Mouse (Mus musculus): ENCODE results near the gene Rsu1. TPM values are rescaled to one million over a fixed set of nuclear protein-coding genes. Genes with fewer than 3 reads are reported as not detected.

The Rsu1 gene
- polyA plus RNA-seq, 1 experiment from 2014 or later, result 122 TPM

GRCm38 (mm10) chr2:13234796-13235195 is 36.4 kb downstream of the Rsu1 start:
- H3K4me2 ChIP-seq (ENCODE audit: low read length), result no peak overlapping the region
- H3K4me3 ChIP-seq (ENCODE audit: low read depth, low read length), result no peak overlapping the region
- H3K27ac ChIP-seq (ENCODE audit: low read depth), result no peak overlapping the region
- no peaks in the 10 kb centered on the region for H3K9me3 ChIP-seq (ENCODE audit: control insufficient read depth, low read length)
- no peak for DNase-seq (ENCODE audit: low spot score)
- peaks cover 5% of the 10 kb centered on the region; the same call in 1 of the 2 replicates for H3K36me3 ChIP-seq (ENCODE audit: control insufficient read depth, insufficient read depth, low read length)
- no peaks in the 10 kb centered on the region for H3K4me1 ChIP-seq (replicated peaks; ENCODE audit: control insufficient read depth, insufficient read depth, low read length)
- 86% methylated on average over 10 of the region's 10 CpGs for WGBS
- no peak overlapping the region for H3K9ac ChIP-seq (ENCODE audit: low read length)
- no peaks in the 10 kb centered on the region for H3K27me3 ChIP-seq (replicated peaks; ENCODE audit: control insufficient read depth, insufficient read depth, low read length)
- ATAC-seq (replicated peaks; ENCODE audit: low FRiP score, low TSS enrichment, low read depth), result no peak

GRCm38 (mm10) chr2:13233902-13234301 is 37.3 kb downstream of the Rsu1 start:
- no peak overlapping the region for H3K27ac ChIP-seq (ENCODE audit: low read depth)
- H3K9ac ChIP-seq (ENCODE audit: low read length), result no peak overlapping the region
- H3K27me3 ChIP-seq (replicated peaks; ENCODE audit: control insufficient read depth, insufficient read depth, low read length), result no peaks in the 10 kb centered on the region
- H3K4me1 ChIP-seq (replicated peaks; ENCODE audit: control insufficient read depth, insufficient read depth, low read length), result no peaks in the 10 kb centered on the region
- H3K9me3 ChIP-seq (ENCODE audit: control insufficient read depth, low read length), result no peaks in the 10 kb centered on the region
- no peak overlapping the region for H3K4me3 ChIP-seq (ENCODE audit: low read depth, low read length)
- WGBS, result 40% methylated on average over 7 of the region's 7 CpGs
- no peaks in the 10 kb centered on the region; the same call in 1 of the 2 replicates for H3K36me3 ChIP-seq (ENCODE audit: control insufficient read depth, insufficient read depth, low read length)
- no peak for ATAC-seq (replicated peaks; ENCODE audit: low FRiP score, low TSS enrichment, low read depth)
- H3K4me2 ChIP-seq (ENCODE audit: low read length), result no peak overlapping the region
- DNase-seq (ENCODE audit: low spot score), result no peak

- ATAC-seq (replicated peaks; ENCODE audit: low FRiP score, low TSS enrichment, low read depth) (no peak), DNase-seq (ENCODE audit: low spot score) (no peak)
- no peak overlapping the region for H3K27ac ChIP-seq (ENCODE audit: low read depth)
- H3K27me3 ChIP-seq (replicated peaks; ENCODE audit: control insufficient read depth, insufficient read depth, low read length), result no peaks in the 10 kb centered on the region
- no peak overlapping the region for H3K9ac ChIP-seq (ENCODE audit: low read length)
- H3K9me3 ChIP-seq (ENCODE audit: control insufficient read depth, low read length), result no peaks in the 10 kb centered on the region
- no peaks in the 10 kb centered on the region for H3K4me1 ChIP-seq (replicated peaks; ENCODE audit: control insufficient read depth, insufficient read depth, low read length)
- H3K4me2 ChIP-seq (ENCODE audit: low read length), result no peak overlapping the region
- WGBS, result 77% methylated on average over 12 of the region's 12 CpGs
- H3K4me3 ChIP-seq (ENCODE audit: low read depth, low read length), result no peak overlapping the region
- H3K36me3 ChIP-seq (ENCODE audit: control insufficient read depth, insufficient read depth, low read length), result no peaks in the 10 kb centered on the region
Observed at GRCm38 (mm10) chr2:13233254-13233835, 37.9 kb downstream of the Rsu1 start.

GRCm38 (mm10) chr2:13232305-13232704 is 38.9 kb downstream of the Rsu1 start:
- no peak overlapping the region for H3K27ac ChIP-seq (ENCODE audit: low read depth)
- H3K36me3 ChIP-seq (ENCODE audit: control insufficient read depth, insufficient read depth, low read length), result no peaks in the 10 kb centered on the region
- WGBS, result 88% methylated on average over 6 of the region's 6 CpGs
- ATAC-seq (replicated peaks; ENCODE audit: low FRiP score, low TSS enrichment, low read depth) (no peak), DNase-seq (ENCODE audit: low spot score) (no peak)
- no peaks in the 10 kb centered on the region for H3K27me3 ChIP-seq (replicated peaks; ENCODE audit: control insufficient read depth, insufficient read depth, low read length)
- H3K4me1 ChIP-seq (replicated peaks; ENCODE audit: control insufficient read depth, insufficient read depth, low read length), result no peaks in the 10 kb centered on the region
- H3K9me3 ChIP-seq (ENCODE audit: control insufficient read depth, low read length), result no peaks in the 10 kb centered on the region
- no peak overlapping the region for H3K4me3 ChIP-seq (ENCODE audit: low read depth, low read length)
- no peak overlapping the region for H3K4me2 ChIP-seq (ENCODE audit: low read length)
- no peak overlapping the region for H3K9ac ChIP-seq (ENCODE audit: low read length)

- Histone ChIP-seq H3K4me2 (ENCODE audit: low read length) (no peak overlapping the region), H3K9me3 (ENCODE audit: control insufficient read depth, low read length) (no peaks in the 10 kb centered on the region), H3K4me3 (ENCODE audit: low read depth, low read length) (no peak overlapping the region), H3K27me3 (replicated peaks; ENCODE audit: control insufficient read depth, insufficient read depth, low read length) (no peaks in the 10 kb centered on the region), H3K36me3 (ENCODE audit: control insufficient read depth, insufficient read depth, low read length) (no peaks in the 10 kb centered on the region), H3K4me1 (replicated peaks; ENCODE audit: control insufficient read depth, insufficient read depth, low read length) (no peaks in the 10 kb centered on the region), H3K9ac (ENCODE audit: low read length) (no peak overlapping the region), H3K27ac (ENCODE audit: low read depth) (no peak overlapping the region)
- 91% methylated on average over 3 of the region's 3 CpGs for WGBS
- ATAC-seq (replicated peaks; ENCODE audit: low FRiP score, low TSS enrichment, low read depth), result no peak
- no peak for DNase-seq (ENCODE audit: low spot score)
Observed at GRCm38 (mm10) chr2:13229686-13230085, 41.5 kb downstream of the Rsu1 start.

- no peak overlapping the region for H3K4me2 ChIP-seq (ENCODE audit: low read length)
- DNase-seq (ENCODE audit: low spot score) (no peak), ATAC-seq (replicated peaks; ENCODE audit: low FRiP score, low TSS enrichment, low read depth) (no peak)
Observed at GRCm38 (mm10) chr2:13226031-13226430, 45.2 kb downstream of the Rsu1 start.

GRCm38 (mm10) chr2:13224546-13224945 is 46.7 kb downstream of the Rsu1 start:
- no peak overlapping the region for H3K9ac ChIP-seq (ENCODE audit: low read length)
- DNase-seq (ENCODE audit: low spot score) (no peak), ATAC-seq (replicated peaks; ENCODE audit: low FRiP score, low TSS enrichment, low read depth) (no peak)
- no peak overlapping the region for H3K27ac ChIP-seq (ENCODE audit: low read depth)
- H3K4me2 ChIP-seq (ENCODE audit: low read length), result no peak overlapping the region
- H3K4me3 ChIP-seq (ENCODE audit: low read depth, low read length), result no peak overlapping the region
- no peaks in the 10 kb centered on the region for H3K4me1 ChIP-seq (replicated peaks; ENCODE audit: control insufficient read depth, insufficient read depth, low read length)
- no peaks in the 10 kb centered on the region for H3K9me3 ChIP-seq (ENCODE audit: control insufficient read depth, low read length)
- no peaks in the 10 kb centered on the region for H3K27me3 ChIP-seq (replicated peaks; ENCODE audit: control insufficient read depth, insufficient read depth, low read length)
- H3K36me3 ChIP-seq (ENCODE audit: control insufficient read depth, insufficient read depth, low read length), result 0 out of 2 replicates have a peak, but pooled peaks cover 8% of the 10 kb centered on the region
- WGBS, result 88% methylated on average over 3 of the region's 3 CpGs

More at GRCm38 (mm10) chr2:13226031-13226430, 45.2 kb downstream of the Rsu1 start:
- no peak overlapping the region for H3K27ac ChIP-seq (ENCODE audit: low read depth)
- 0 out of 2 replicates have a peak, but pooled peaks cover 8% of the 10 kb centered on the region for H3K36me3 ChIP-seq (ENCODE audit: control insufficient read depth, insufficient read depth, low read length)
- no peaks in the 10 kb centered on the region for H3K9me3 ChIP-seq (ENCODE audit: control insufficient read depth, low read length)
- no peak overlapping the region for H3K4me3 ChIP-seq (ENCODE audit: low read depth, low read length)
- H3K27me3 ChIP-seq (replicated peaks; ENCODE audit: control insufficient read depth, insufficient read depth, low read length), result no peaks in the 10 kb centered on the region
- no peaks in the 10 kb centered on the region for H3K4me1 ChIP-seq (replicated peaks; ENCODE audit: control insufficient read depth, insufficient read depth, low read length)
- WGBS, result 86% methylated on average over 4 of the region's 4 CpGs
- no peak overlapping the region for H3K9ac ChIP-seq (ENCODE audit: low read length)

GRCm38 (mm10) chr2:13223451-13223850 is 47.8 kb downstream of the Rsu1 start:
- 0 out of 2 replicates have a peak, but pooled peaks cover 8% of the 10 kb centered on the region for H3K36me3 ChIP-seq (ENCODE audit: control insufficient read depth, insufficient read depth, low read length)
- no peak overlapping the region for H3K4me3 ChIP-seq (ENCODE audit: low read depth, low read length)
- H3K9ac ChIP-seq (ENCODE audit: low read length), result no peak overlapping the region
- H3K4me2 ChIP-seq (ENCODE audit: low read length), result no peak overlapping the region
- no peak for ATAC-seq (replicated peaks; ENCODE audit: low FRiP score, low TSS enrichment, low read depth)
- DNase-seq (ENCODE audit: low spot score), result no peak
- no peak overlapping the region for H3K27ac ChIP-seq (ENCODE audit: low read depth)
- 83% methylated on average over 4 of the region's 4 CpGs for WGBS
- no peaks in the 10 kb centered on the region for H3K9me3 ChIP-seq (ENCODE audit: control insufficient read depth, low read length)
- no peaks in the 10 kb centered on the region for H3K4me1 ChIP-seq (replicated peaks; ENCODE audit: control insufficient read depth, insufficient read depth, low read length)
- H3K27me3 ChIP-seq (replicated peaks; ENCODE audit: control insufficient read depth, insufficient read depth, low read length), result no peaks in the 10 kb centered on the region

- DNase-seq (ENCODE audit: low spot score) (no peak), ATAC-seq (replicated peaks; ENCODE audit: low FRiP score, low TSS enrichment, low read depth) (no peak)
- H3K27me3 ChIP-seq (replicated peaks; ENCODE audit: control insufficient read depth, insufficient read depth, low read length), result no peaks in the 10 kb centered on the region
- WGBS, result 61% methylated on average over 2 of the region's 2 CpGs
- H3K36me3 ChIP-seq (ENCODE audit: control insufficient read depth, insufficient read depth, low read length), result peaks cover 30% of the 10 kb centered on the region
- no peaks in the 10 kb centered on the region for H3K4me1 ChIP-seq (replicated peaks; ENCODE audit: control insufficient read depth, insufficient read depth, low read length)
- no peak overlapping the region for H3K9ac ChIP-seq (ENCODE audit: low read length)
- no peaks in the 10 kb centered on the region for H3K9me3 ChIP-seq (ENCODE audit: control insufficient read depth, low read length)
- no peak overlapping the region for H3K4me2 ChIP-seq (ENCODE audit: low read length)
- H3K4me3 ChIP-seq (ENCODE audit: low read depth, low read length), result no peak overlapping the region
- H3K27ac ChIP-seq (ENCODE audit: low read depth), result no peak overlapping the region
Observed at GRCm38 (mm10) chr2:13220141-13220540, 51.1 kb downstream of the Rsu1 start.

Data from intestine, embryonic 14.5 days (tissue).